Mouse (Mus musculus) NIH3T3 (cell line): ENCODE measurements around the gene Rbm47.

Experiments
- DNase-seq: peaks from one replicate; pipeline ENCODE4 v3.0.0-alpha.2; 2012; ENCODE audit warnings: low read depth

The Rbm47 gene

GRCm38 (mm10) chr5:66086304-66086703, 86.6 kb downstream of the Rbm47 start:
- no peak for DNase-seq

GRCm38 (mm10) chr5:66085478-66085877, 87.4 kb downstream of the Rbm47 start:
- peak; percentile 30 for DNase-seq

GRCm38 (mm10) chr5:66084541-66084940, 88.4 kb downstream of the Rbm47 start:
- no peak for DNase-seq

- DNase-seq = peak; percentile 75
Measured at GRCm38 (mm10) chr5:66083350-66083749, 89.6 kb downstream of the Rbm47 start.

GRCm38 (mm10) chr5:66082229-66082572, 90.7 kb downstream of the Rbm47 start:
- peak; percentile 8 for DNase-seq

- DNase-seq = no peak
Measured at GRCm38 (mm10) chr5:66081443-66082228, 91.3 kb downstream of the Rbm47 start.

- no peak for DNase-seq
Measured at GRCm38 (mm10) chr5:66080529-66081220, 92.2 kb downstream of the Rbm47 start.

- DNase-seq = no peak
Measured at GRCm38 (mm10) chr5:66079358-66080179, 93.3 kb downstream of the Rbm47 start.

GRCm38 (mm10) chr5:66078491-66079012, 94.4 kb downstream of the Rbm47 start:
- no peak for DNase-seq

- peak; percentile 93 for DNase-seq
Measured at GRCm38 (mm10) chr5:66077416-66077815, 95.5 kb downstream of the Rbm47 start.

- no peak for DNase-seq
Measured at GRCm38 (mm10) chr5:66076685-66077301, 96.1 kb downstream of the Rbm47 start.

- DNase-seq = no peak
Measured at GRCm38 (mm10) chr5:66075906-66076305, 97.0 kb downstream of the Rbm47 start.

GRCm38 (mm10) chr5:66075032-66075488, 97.9 kb downstream of the Rbm47 start:
- no peak for DNase-seq

- no peak for DNase-seq
Measured at GRCm38 (mm10) chr5:66074235-66074634, 98.7 kb downstream of the Rbm47 start.

GRCm38 (mm10) chr5:66073604-66074164, 99.2 kb downstream of the Rbm47 start:
- DNase-seq = no peak

GRCm38 (mm10) chr5:66071722-66072121, 101.2 kb downstream of the Rbm47 start:
- no peak for DNase-seq

- DNase-seq = no peak
Measured at GRCm38 (mm10) chr5:66070350-66070749, 102.6 kb downstream of the Rbm47 start.

GRCm38 (mm10) chr5:66069470-66070144, 103.3 kb downstream of the Rbm47 start:
- DNase-seq = no peak

- DNase-seq = no peak
Measured at GRCm38 (mm10) chr5:66069133-66069469, 103.8 kb downstream of the Rbm47 start.

GRCm38 (mm10) chr5:66068068-66068920, 104.6 kb downstream of the Rbm47 start:
- no peak for DNase-seq
